Mouse (Mus musculus): ENCODE results near the gene Cdkal1.

- TF ChIP-seq CTCF (IDR thresholded peaks at IDR 0.05; ENCODE audit: extremely low read depth, insufficient read length, insufficient replicate concordance, low read depth, low read length): no peak
- no peak for TF ChIP-seq POLR2A (IDR thresholded peaks at IDR 0.05; ENCODE audit: low read depth, low read length)
These were observed 214.3 kb downstream of the Cdkal1 start for GRCm38 (mm10) chr13:29641200-29641599.

Measured in small intestine, adult 2 months (tissue).